Mouse (Mus musculus) A20 (cell line): ENCODE data around the gene Sgk2.
"Not testable (repeated sequence)": the region's sequence is repeated elsewhere in the genome, so short reads cannot be mapped to it uniquely, and the experiment has no call there.

Experiments used
- DNase-seq: peaks from one replicate; pipeline ENCODE4 v3.0.0-alpha.2; 2011; ENCODE audit warnings: low read depth, low spot score

The Sgk2 gene

GRCm38 (mm10) chr2:163058981-163059380 lies 71.9 kb downstream of the Sgk2 start:
- not testable (repeated sequence) for DNase-seq

GRCm38 (mm10) chr2:163060630-163061029 lies 73.5 kb downstream of the Sgk2 start:
- DNase-seq: no peak

GRCm38 (mm10) chr2:163061203-163062118 lies 74.3 kb downstream of the Sgk2 start:
- DNase-seq: peak; percentile 39

GRCm38 (mm10) chr2:163062119-163062508 lies 75.0 kb downstream of the Sgk2 start:
- DNase-seq: no peak
